Mouse (Mus musculus) MEL (cell line): ENCODE measurements around the gene Psme2. TPM values are rescaled to one million over a fixed set of nuclear protein-coding genes. Genes with fewer than 3 reads are reported as not detected.

Experiments
- DNase-seq: peaks from one replicate; pipeline ENCODE4 v3.0.0; 2011; ENCODE audit warnings: low read depth, low spot score
- H3K27ac ChIP-seq: 2 replicates; pipeline ENCODE4 v1.5.1; 2012; ENCODE audit warnings: low read depth, mild to moderate bottlenecking, control low read depth, low read length, moderate library complexity; ENCODE audit not compliant: control insufficient read depth
- H3K27me3 ChIP-seq, 2 experiments: fragments of 150-350 bp in 1 of 2; sonication (generic) in 1 of 2; 2 replicates each; pipeline ENCODE4 v1.6.1; 2012; ENCODE audit warnings: low read length in 2 of 2, mild to moderate bottlenecking in 2 of 2, improper control_type of control experiment in 1 of 2, moderate library complexity in 1 of 2; ENCODE audit not compliant: insufficient read depth in 2 of 2, control insufficient read depth in 1 of 2
- H3K36me3 ChIP-seq, 2 experiments: 2 replicates each; pipeline ENCODE4 v1.6.1; 2012 to 2014; ENCODE audit warnings: low read length in 2 of 2, improper control_type of control experiment in 1 of 2, inconsistent platforms in 1 of 2, mild to moderate bottlenecking in 1 of 2; ENCODE audit not compliant: insufficient read depth in 2 of 2, control insufficient read depth in 1 of 2
- H3K4me1 ChIP-seq, 2 experiments: fragments of 150-350 bp in 1 of 2; sonication (generic) in 1 of 2; 2 replicates each; pipeline ENCODE4 v1.6.1; 2012; ENCODE audit warnings: low read length in 2 of 2, improper control_type of control experiment in 1 of 2, mild to moderate bottlenecking in 1 of 2; ENCODE audit not compliant: insufficient read depth in 2 of 2, control insufficient read depth in 1 of 2
- H3K4me3 ChIP-seq, 2 experiments: fragments of 150-350 bp in 1 of 2; sonication (generic) in 1 of 2; 2 replicates each; pipeline ENCODE4 v1.5.1; 2012; ENCODE audit warnings: low read depth in 2 of 2, low read length in 2 of 2, mild to moderate bottlenecking in 2 of 2, moderate library complexity in 2 of 2, control low read depth in 1 of 2, improper control_type of control experiment in 1 of 2; ENCODE audit not compliant: control insufficient read depth in 1 of 2, insufficient read depth in 1 of 2
- H3K79me2 ChIP-seq: 2 replicates; pipeline ENCODE4 v1.6.1; 2012; ENCODE audit warnings: mild to moderate bottlenecking, low read length, moderate library complexity; ENCODE audit not compliant: control insufficient read depth, poor library complexity, insufficient read depth
- H3K9ac ChIP-seq: 2 replicates; pipeline ENCODE4 v1.6.1; 2012; ENCODE audit warnings: low read depth, mild to moderate bottlenecking, control low read depth, low read length, moderate library complexity; ENCODE audit not compliant: control insufficient read depth, poor library complexity, severe bottlenecking
- H3K9me3 ChIP-seq: fragments of 150-350 bp; sonication (generic); replicated peaks from 2 replicates; pipeline ENCODE4 v1.6.1; 2012; ENCODE audit warnings: mild to moderate bottlenecking, low read length, improper control_type of control experiment, moderate library complexity; ENCODE audit not compliant: insufficient read depth
- BHLHE40 ChIP-seq: IDR thresholded peaks from 2 replicates; pipeline ENCODE4 v1.6.1; 2012; ENCODE audit warnings: low read depth, mild to moderate bottlenecking, inconsistent platforms, low read length, improper control_type of control experiment, borderline replicate concordance
- CHD1 ChIP-seq: IDR thresholded peaks from 2 replicates; pipeline ENCODE4 v1.6.1; 2012; ENCODE audit warnings: low read depth, mild to moderate bottlenecking, inconsistent platforms, low read length, improper control_type of control experiment
- CHD2 ChIP-seq: IDR thresholded peaks from 2 replicates; pipeline ENCODE4 v1.6.1; 2011; ENCODE audit warnings: low read length, improper control_type of control experiment
- CTCF ChIP-seq, 3 experiments: IDR thresholded peaks in 2 of 3; conservative IDR thresholded peaks in 1 of 3; 2 replicates each; pipeline ENCODE4 v1.5.1; 2011 to 2012; ENCODE audit warnings: low read length in 3 of 3, low read depth in 2 of 3, mild to moderate bottlenecking in 2 of 3, improper control_type of control experiment in 1 of 3, inconsistent platforms in 1 of 3, mixed read lengths in 1 of 3, moderate library complexity in 1 of 3; ENCODE audit not compliant: control insufficient read depth in 1 of 3, insufficient read depth in 1 of 3, poor library complexity in 1 of 3, severe bottlenecking in 1 of 3
- E2F4 ChIP-seq: IDR thresholded peaks from 2 replicates; pipeline ENCODE4 v1.6.1; 2011; ENCODE audit warnings: low read depth, low read length, improper control_type of control experiment, borderline replicate concordance
- EP300 ChIP-seq, 2 experiments: IDR thresholded peaks; 2 replicates each; pipeline ENCODE4 v1.6.1; 2011; ENCODE audit warnings: improper control_type of control experiment in 2 of 2, low read length in 2 of 2, low read depth in 1 of 2, mild to moderate bottlenecking in 1 of 2
- ETS1 ChIP-seq: IDR thresholded peaks from 2 replicates; pipeline ENCODE4 v1.6.1; 2012; ENCODE audit warnings: low read depth, mild to moderate bottlenecking, inconsistent platforms, low read length, improper control_type of control experiment, moderate library complexity
- GABPA ChIP-seq: IDR thresholded peaks from 2 replicates; pipeline ENCODE4 v1.6.1; 2012; ENCODE audit warnings: low read depth, mild to moderate bottlenecking, inconsistent platforms, low read length, improper control_type of control experiment, moderate library complexity
- GATA1 ChIP-seq: IDR thresholded peaks from 2 replicates; pipeline ENCODE4 v1.6.1; 2011; ENCODE audit warnings: low read depth, low read length, improper control_type of control experiment
- HCFC1 ChIP-seq: IDR thresholded peaks from 2 replicates; pipeline ENCODE4 v1.6.1; 2012; ENCODE audit warnings: low read depth, mild to moderate bottlenecking, inconsistent platforms, low read length, improper control_type of control experiment, moderate library complexity
- JUND ChIP-seq: IDR thresholded peaks from 2 replicates; pipeline ENCODE4 v1.6.1; 2011; ENCODE audit warnings: low read depth, mild to moderate bottlenecking, improper control_type of control experiment, low read length
- KAT2A ChIP-seq: conservative IDR thresholded peaks from 2 replicates; pipeline ENCODE4 v1.6.1; 2012; ENCODE audit warnings: low read depth, low read length, improper control_type of control experiment, inconsistent platforms
- MAX ChIP-seq: IDR thresholded peaks from 2 replicates; pipeline ENCODE4 v1.6.1; 2011; ENCODE audit warnings: low read length, improper control_type of control experiment
- MAZ ChIP-seq: IDR thresholded peaks from 2 replicates; pipeline ENCODE4 v1.6.1; 2012; ENCODE audit warnings: low read depth, mild to moderate bottlenecking, inconsistent platforms, low read length, improper control_type of control experiment
- MEF2A ChIP-seq: IDR thresholded peaks from 2 replicates; pipeline ENCODE4 v1.6.1; 2014; ENCODE audit warnings: low read depth, mild to moderate bottlenecking, inconsistent platforms, low read length, improper control_type of control experiment; ENCODE audit not compliant: poor library complexity, insufficient replicate concordance, severe bottlenecking; ENCODE audit errors: extremely low read depth
- MXI1 ChIP-seq: IDR thresholded peaks from 2 replicates; pipeline ENCODE4 v1.6.1; 2011; ENCODE audit warnings: mild to moderate bottlenecking, low read depth, low read length, improper control_type of control experiment
- MYB ChIP-seq: IDR thresholded peaks from 2 replicates; pipeline ENCODE4 v1.6.1; 2011; ENCODE audit warnings: mild to moderate bottlenecking, low read depth, low read length, improper control_type of control experiment
- MYC ChIP-seq: IDR thresholded peaks from 2 replicates; pipeline ENCODE4 v1.6.1; 2011; ENCODE audit warnings: low read depth, mild to moderate bottlenecking, low read length, improper control_type of control experiment, moderate library complexity
- NELFE ChIP-seq: IDR thresholded peaks from 2 replicates; pipeline ENCODE4 v1.6.1; 2011; ENCODE audit warnings: low read depth, low read length, improper control_type of control experiment
- NRF1 ChIP-seq: IDR thresholded peaks from 2 replicates; pipeline ENCODE4 v1.6.1; 2014; ENCODE audit warnings: low read depth, mild to moderate bottlenecking, inconsistent platforms, low read length, improper control_type of control experiment, moderate library complexity; ENCODE audit not compliant: poor library complexity, insufficient read depth, severe bottlenecking
- POLR2A ChIP-seq, 2 experiments: IDR thresholded peaks; 2 replicates each; pipeline ENCODE4 v1.6.1; 2011 to 2012; ENCODE audit warnings: low read length in 2 of 2, mild to moderate bottlenecking in 2 of 2, control low read depth in 1 of 2, improper control_type of control experiment in 1 of 2, low read depth in 1 of 2, moderate library complexity in 1 of 2; ENCODE audit not compliant: control insufficient read depth in 1 of 2, insufficient read depth in 1 of 2, poor library complexity in 1 of 2
- POLR2AphosphoS2 ChIP-seq: IDR thresholded peaks from 2 replicates; pipeline ENCODE4 v1.6.1; 2011; ENCODE audit warnings: low read length, improper control_type of control experiment
- RAD21 ChIP-seq: IDR thresholded peaks from 2 replicates; pipeline ENCODE4 v1.6.1; 2011; ENCODE audit warnings: mild to moderate bottlenecking, low read depth, low read length, improper control_type of control experiment
- RCOR1 ChIP-seq: IDR thresholded peaks from 2 replicates; pipeline ENCODE4 v1.6.1; 2012; ENCODE audit warnings: low read depth, mild to moderate bottlenecking, inconsistent platforms, low read length, improper control_type of control experiment
- SIN3A ChIP-seq: IDR thresholded peaks from 2 replicates; pipeline ENCODE4 v1.6.1; 2012; ENCODE audit warnings: low read length, improper control_type of control experiment, inconsistent platforms
- SMC3 ChIP-seq: IDR thresholded peaks from 2 replicates; pipeline ENCODE4 v1.6.1; 2011; ENCODE audit warnings: low read depth, low read length, improper control_type of control experiment
- TBP ChIP-seq: IDR thresholded peaks from 2 replicates; pipeline ENCODE4 v1.8.0; 2011; ENCODE audit warnings: low read depth, low read length, improper control_type of control experiment
- TCF12 ChIP-seq: IDR thresholded peaks from 2 replicates; pipeline ENCODE4 v1.6.1; 2014; ENCODE audit warnings: low read depth, mild to moderate bottlenecking, inconsistent platforms, low read length, improper control_type of control experiment, moderate library complexity
- USF2 ChIP-seq, 2 experiments: IDR thresholded peaks; 2 replicates each; pipeline ENCODE4 v1.6.1; 2011 to 2012; ENCODE audit warnings: improper control_type of control experiment in 2 of 2, low read length in 2 of 2, borderline replicate concordance in 1 of 2, inconsistent platforms in 1 of 2, low read depth in 1 of 2, mild to moderate bottlenecking in 1 of 2; ENCODE audit not compliant: insufficient read depth in 1 of 2
- ZC3H11A ChIP-seq: IDR thresholded peaks from 2 replicates; pipeline ENCODE4 v1.6.1; 2012; ENCODE audit warnings: low read depth, mild to moderate bottlenecking, inconsistent platforms, low read length, improper control_type of control experiment
- ZMIZ1 ChIP-seq: IDR thresholded peaks from 2 replicates; pipeline ENCODE4 v1.6.1; 2012; ENCODE audit warnings: low read depth, mild to moderate bottlenecking, inconsistent platforms, low read length, improper control_type of control experiment, moderate library complexity
- ZNF384 ChIP-seq: IDR thresholded peaks from 2 replicates; pipeline ENCODE4 v1.6.1; 2012; ENCODE audit warnings: low read depth, mild to moderate bottlenecking, inconsistent platforms, low read length, improper control_type of control experiment
- polyA plus RNA-seq, 2 experiments: library from polyadenylated mRNA; stranded (reverse) in 1 of 2; unstranded in 1 of 2; fragments of >175 nt in 1 of 2; fragments of >200 nt in 1 of 2; gene quantifications; 2 replicates each; pipeline versions ENCODE4 v1.2.1 to v1.2.4; 2012; ENCODE audit warnings: low replicate concordance in 2 of 2, low read depth in 1 of 2; ENCODE audit not compliant: insufficient read length in 2 of 2, insufficient read depth in 1 of 2, missing spikeins in 1 of 2
- total RNA-seq: library from RNA; depleted of rRNA; stranded (reverse); fragments of 300-350 nt; gene quantifications from 2 replicates; pipeline ENCODE4 v1.2.3, GENCODE M21; 2012

The Psme2 gene
- total and polyA plus RNA-seq, 3 experiments = 143 to 231 TPM; not detected in 1

DNA sequence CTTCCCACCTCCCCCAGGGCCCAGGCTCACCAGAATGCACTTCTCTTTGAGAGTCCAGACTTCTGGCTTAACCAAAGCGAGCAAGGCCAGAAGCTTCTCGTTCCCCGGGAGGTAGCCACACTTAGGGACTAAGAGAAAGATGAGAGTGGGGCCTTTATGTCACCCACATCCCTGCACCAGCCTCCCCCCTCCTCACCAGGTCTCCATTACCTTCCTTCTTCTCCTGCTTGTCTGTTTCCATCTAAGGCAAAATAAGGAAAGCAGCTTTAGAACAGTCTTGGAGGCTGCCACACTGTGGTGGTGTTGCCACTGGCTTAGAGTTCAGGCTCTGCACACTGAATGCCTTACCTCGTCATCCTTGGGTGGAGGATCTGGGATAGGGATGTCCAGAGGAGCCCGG is 1.6 kb downstream of the Psme2 start:
- H3K4me1 ChIP-seq = peaks cover 3 to 44% of the 10 kb centered on the region in 2 experiments

DNA sequence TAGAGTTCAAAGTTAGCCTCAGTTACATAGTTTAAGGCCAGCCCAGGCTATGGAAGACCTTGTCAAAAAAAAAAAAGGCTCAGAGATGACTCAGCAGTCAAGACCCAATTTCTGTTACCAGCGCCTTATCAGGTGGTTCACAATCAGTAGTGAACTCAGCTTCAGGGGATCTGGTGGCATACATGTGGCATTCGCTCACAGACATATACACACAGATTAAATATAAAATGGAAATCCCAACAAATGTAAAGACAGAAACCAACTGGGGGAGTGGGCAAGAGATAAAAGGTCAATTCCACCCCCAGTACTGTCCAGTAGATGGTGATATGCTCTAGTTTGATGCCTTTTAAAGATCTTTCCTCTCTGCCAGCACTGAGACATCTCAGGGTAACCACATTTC is 4.8 kb downstream of the Psme2 start:
- peaks cover 12% of the 10 kb centered on the region for H3K79me2 ChIP-seq
- no peaks in the 10 kb centered on the region for H3K27me3 ChIP-seq
- DNase-seq = peak; percentile 88
- H3K36me3 ChIP-seq = peaks cover 0 to 34% of the 10 kb centered on the region in 2 experiments; a peak in 2 of 4 replicates
- peak overlapping the region; percentile 78 to 82; a peak in 3 of 4 replicates for H3K4me3 ChIP-seq
- no peaks in the 10 kb centered on the region for H3K9me3 ChIP-seq
- peak overlapping the region; percentile 73 for H3K9ac ChIP-seq
- peaks cover 3 to 41% of the 10 kb centered on the region in 2 experiments for H3K4me1 ChIP-seq
- H3K27ac ChIP-seq = peak overlapping the region; percentile 100
- TF ChIP-seq HCFC1 (peak; percentile 54), ZC3H11A (no peak), E2F4 (no peak), NRF1 (no peak), EP300 (IDR thresholded peaks at IDR 0.05; ENCODE audit: low read depth in 1 of 2, low read length in 2 of 2) (peak; percentile 69 to 88; a peak in 3 of 4 replicates), MEF2A (no peak), POLR2A (IDR thresholded peaks at IDR 0.05; ENCODE audit: control insufficient read depth in 1 of 2, insufficient read depth in 1 of 2, low read depth in 1 of 2, low read length in 2 of 2, poor library complexity in 1 of 2) (peak in 1 of 2 experiments; percentile 27; a peak in 1 of 4 replicates), KAT2A (no peak), RAD21 (no peak), MAX (peak; percentile 69; the same call in 1 of the 2 replicates), MYC (peak; percentile 93), MAZ (peak; percentile 25; the same call in 1 of the 2 replicates), JUND (0 out of 2 replicates have a peak, but pooled peaks have one; percentile 31), TCF12 (peak; percentile 84), BHLHE40 (peak; percentile 11; the same call in 1 of the 2 replicates), SIN3A (peak; percentile 89), GATA1 (peak; percentile 84), MYB (peak; percentile 76), POLR2AphosphoS2 (no peak), RCOR1 (peak; percentile 76), ZMIZ1 (no peak), CTCF (IDR thresholded peaks at IDR 0.05 in 2 of 3, conservative IDR thresholded peaks at IDR 0.05 in 1 of 3; ENCODE audit: control insufficient read depth in 1 of 3, insufficient read depth in 1 of 3, low read depth in 2 of 3, low read length in 3 of 3, poor library complexity in 1 of 3, severe bottlenecking in 1 of 3) (no peak; a peak in 1 of 6 replicates), ZNF384 (peak; percentile 98), GABPA (peak; percentile 97), ETS1 (peak; percentile 94)

More for the DNA sequence above, 1.6 kb downstream of the Psme2 start:
- no peak for DNase-seq
- Histone ChIP-seq H3K27me3 (no peaks in the 10 kb centered on the region), H3K9me3 (no peaks in the 10 kb centered on the region), H3K4me3 (no peak overlapping the region), H3K27ac (no peak overlapping the region)
- TF ChIP-seq CHD2 (no peak), MXI1 (no peak), E2F4 (no peak), TBP (no peak), USF2 (IDR thresholded peaks at IDR 0.05; ENCODE audit: borderline replicate concordance in 1 of 2, insufficient read depth in 1 of 2, low read depth in 1 of 2, low read length in 2 of 2) (no peak), POLR2AphosphoS2 (no peak), ZNF384 (no peak), GATA1 (no peak), RCOR1 (no peak), NELFE (no peak), POLR2A (IDR thresholded peaks at IDR 0.05; ENCODE audit: control insufficient read depth in 1 of 2, insufficient read depth in 1 of 2, low read depth in 1 of 2, low read length in 2 of 2, poor library complexity in 1 of 2) (no peak), CTCF (IDR thresholded peaks at IDR 0.05 in 2 of 3, conservative IDR thresholded peaks at IDR 0.05 in 1 of 3; ENCODE audit: control insufficient read depth in 1 of 3, insufficient read depth in 1 of 3, low read depth in 2 of 3, low read length in 3 of 3, poor library complexity in 1 of 3, severe bottlenecking in 1 of 3) (no peak), SMC3 (no peak), GABPA (no peak), CHD1 (no peak), HCFC1 (no peak), ZMIZ1 (no peak)
- TF ChIP-seq, all 39 proteins: peak for 0
- Histone ChIP-seq H3K79me2 (peaks cover 30% of the 10 kb centered on the region), H3K36me3 (peaks cover 0 to 30% of the 10 kb centered on the region in 2 experiments; a peak in 2 of 4 replicates), H3K9ac (no peak overlapping the region)
